10 mouse cellular contexts compared by ENCODE assay signal in genomic region chr4:55477933-55478332, GRCm38 (mm10). TPM values are rescaled to one million over a fixed set of nuclear protein-coding genes. Genes with fewer than 3 reads are reported as not detected.
DNase-seq lines count a peak whose midpoint lies in the region; ATAC-seq lines count a peak whose summit lies in the region.
"Had no signal": no experiment of that assay in that cellular context is flagged by ENCODE, and none has a peak within 500 bp of the region (broad histone marks: within the 10 kb centered on the region; RNA-seq: fewer than 3 reads in every experiment).

No protein-coding gene starts in this region.

- no peak overlapping the region for H3K9ac ChIP-seq in forebrain, embryonic 14.5 days (ENCODE audit: low read length)
- no peak overlapping the region for H3K9ac ChIP-seq in forebrain, embryonic 13.5 days
- H3K9ac ChIP-seq in kidney, embryonic 14.5 days (ENCODE audit: low read depth, low read length), result no peak overlapping the region
- H3K9ac ChIP-seq: neural tube, embryonic 12.5 days had no signal

- no peaks in the 10 kb centered on the region; the same call in 1 of the 2 replicates for H3K4me1 ChIP-seq in forebrain, embryonic 14.5 days (ENCODE audit: control insufficient read depth, insufficient read depth, low read length)
- H3K4me1 ChIP-seq in forebrain, embryonic 13.5 days, result peaks cover 17% of the 10 kb centered on the region
- peaks cover 24% of the 10 kb centered on the region for H3K4me1 ChIP-seq in embryonic facial prominence, embryonic 10.5 days
- H3K4me1 ChIP-seq in kidney, embryonic 14.5 days (ENCODE audit: control insufficient read depth, insufficient read depth, low read length), result no peaks in the 10 kb centered on the region

- H3K36me3 ChIP-seq in forebrain, embryonic 14.5 days (ENCODE audit: control insufficient read depth, insufficient read depth, low read length), result no peaks in the 10 kb centered on the region
- no peaks in the 10 kb centered on the region for H3K36me3 ChIP-seq in forebrain, embryonic 13.5 days (ENCODE audit: poor library complexity, severe bottlenecking)
- no peaks in the 10 kb centered on the region for H3K36me3 ChIP-seq in embryonic facial prominence, embryonic 10.5 days (replicated peaks)
- no peaks in the 10 kb centered on the region for H3K36me3 ChIP-seq in kidney, embryonic 14.5 days (ENCODE audit: control insufficient read depth, insufficient read depth, low read length)
- H3K36me3 ChIP-seq: G1E; neural tube, embryonic 12.5 days had no signal

- DNase-seq in forebrain, embryonic 14.5 days (ENCODE audit: low spot score), result peak; percentile 52
- peak; percentile 10 for DNase-seq in thymus, postnatal 25 days
- no peak for DNase-seq in thymus, adult 18-20 months
- DNase-seq in embryonic facial prominence, embryonic 10.5 days (ENCODE audit: low spot score), result peak; percentile 56
- DNase-seq in lung, postnatal 25 days (ENCODE audit: low spot score), result peak; percentile 45
- DNase-seq in urinary bladder, postnatal 36 days (ENCODE audit: low spot score in 2 of 2), result peak; percentile 24 to 53

- H3K27ac ChIP-seq in forebrain, embryonic 14.5 days (ENCODE audit: low read depth, low read length), result no peak overlapping the region
- no peak overlapping the region for H3K27ac ChIP-seq in forebrain, embryonic 13.5 days
- H3K27ac ChIP-seq in embryonic facial prominence, embryonic 10.5 days (replicated peaks), result no peak overlapping the region
- H3K27ac ChIP-seq in kidney, embryonic 14.5 days (ENCODE audit: low read depth, low read length), result no peak overlapping the region
- H3K27ac ChIP-seq: neural tube, embryonic 12.5 days had no signal

- H3K4me2 ChIP-seq in forebrain, embryonic 14.5 days (ENCODE audit: low read length), result no peak overlapping the region
- no peak overlapping the region for H3K4me2 ChIP-seq in forebrain, embryonic 13.5 days
- H3K4me2 ChIP-seq in kidney, embryonic 14.5 days (replicated peaks; ENCODE audit: low read depth, low read length), result no peak overlapping the region
- H3K4me2 ChIP-seq: neural tube, embryonic 12.5 days had no signal

- peak; percentile 50; the same call in 1 of the 2 replicates for ATAC-seq in forebrain, embryonic 14.5 days
- ATAC-seq in forebrain, embryonic 13.5 days, result no peak
- ATAC-seq in kidney, embryonic 14.5 days (ENCODE audit: low FRiP score, low TSS enrichment), result 0 out of 2 replicates have a peak, but pooled peaks have one; percentile 33

- 28% methylated on average over 4 of the region's 4 CpGs for WGBS in forebrain, embryonic 14.5 days
- 31% methylated on average over 4 of the region's 4 CpGs for WGBS in forebrain, embryonic 13.5 days
- WGBS in embryonic facial prominence, embryonic 10.5 days, result 25% methylated on average over 4 of the region's 4 CpGs
- WGBS in kidney, embryonic 14.5 days, result 45% methylated on average over 4 of the region's 4 CpGs

- H3K27me3 ChIP-seq in forebrain, embryonic 14.5 days (replicated peaks; ENCODE audit: control insufficient read depth, insufficient read depth, low read length), result no peaks in the 10 kb centered on the region
- no peaks in the 10 kb centered on the region for H3K27me3 ChIP-seq in forebrain, embryonic 13.5 days
- no peaks in the 10 kb centered on the region for H3K27me3 ChIP-seq in embryonic facial prominence, embryonic 10.5 days (replicated peaks; ENCODE audit: low read depth, poor library complexity, severe bottlenecking)
- H3K27me3 ChIP-seq in kidney, embryonic 14.5 days (ENCODE audit: control insufficient read depth, insufficient read depth, low read length), result no peaks in the 10 kb centered on the region
- H3K27me3 ChIP-seq: neural tube, embryonic 12.5 days had no signal

- H3K4me3 ChIP-seq in forebrain, embryonic 14.5 days (ENCODE audit: low read depth, low read length), result no peak overlapping the region
- no peak overlapping the region for H3K4me3 ChIP-seq in forebrain, embryonic 13.5 days
- no peak overlapping the region for H3K4me3 ChIP-seq in embryonic facial prominence, embryonic 10.5 days
- no peak overlapping the region for H3K4me3 ChIP-seq in kidney, embryonic 14.5 days (ENCODE audit: low read length)
- H3K4me3 ChIP-seq: neural tube, embryonic 12.5 days had no signal

- no peaks in the 10 kb centered on the region for H3K9me3 ChIP-seq in forebrain, embryonic 14.5 days (replicated peaks; ENCODE audit: control insufficient read depth, low read length)
- H3K9me3 ChIP-seq in forebrain, embryonic 13.5 days (replicated peaks), result no peaks in the 10 kb centered on the region
- no peaks in the 10 kb centered on the region for H3K9me3 ChIP-seq in embryonic facial prominence, embryonic 10.5 days
- no peaks in the 10 kb centered on the region for H3K9me3 ChIP-seq in kidney, embryonic 14.5 days (ENCODE audit: control insufficient read depth, low read length)
- H3K9me3 ChIP-seq: neural tube, embryonic 12.5 days had no signal

RNA-seq across cellular contexts. Expression of gene Klf4, which starts 54.3 kb away (rescaled TPM):
- 1.3 and 1.9 TPM in 2 replicates for polyA plus RNA-seq in forebrain, embryonic 14.5 days (2014; fragmentation: Nextera tagmentation; extraction: Ambion mirVana)
- polyA plus RNA-seq in forebrain, embryonic 13.5 days (2015; fragmentation: Nextera tagmentation; extraction: Ambion mirVana), result 1.5 TPM in 2 replicates
- 0.67 and 1.5 TPM in 2 replicates for polyA plus RNA-seq in embryonic facial prominence, embryonic 10.5 days (2016; fragmentation: Nextera tagmentation; extraction: Ambion mirVana)
- polyA plus RNA-seq in kidney, embryonic 14.5 days (2014; fragmentation: Nextera tagmentation; extraction: Ambion mirVana), result 3.8 and 3.9 TPM in 2 replicates

Comparison
In these comparisons a context has a peak if more than half of its experiments do, and no peak if none do; other contexts are left out.
1. DNase-seq: peak in forebrain, embryonic 14.5 days (single experiment), thymus, postnatal 25 days (single experiment), embryonic facial prominence, embryonic 10.5 days (single experiment), lung, postnatal 25 days (single experiment) and urinary bladder, postnatal 36 days (2 of 2); none in thymus, adult 18-20 months (0 of 2).